9 mouse cellular contexts compared by ENCODE assay signal in genomic region chr2:73085669-73086304, GRCm38 (mm10).
DNase-seq lines count a peak whose midpoint lies in the region; ATAC-seq lines count a peak whose summit lies in the region.
"Had no signal": no experiment of that assay in that cellular context is flagged by ENCODE, and none has a peak within 500 bp of the region (broad histone marks: within the 10 kb centered on the region; RNA-seq: fewer than 3 reads in every experiment).

No protein-coding gene starts in this region.

- H3K4me1 ChIP-seq in forebrain, embryonic 11.5 days (replicated peaks; ENCODE audit: control insufficient read depth, insufficient read depth, low read length): no peaks in the 10 kb centered on the region; the same call in 1 of the 2 replicates
- peaks cover 20% of the 10 kb centered on the region for H3K4me1 ChIP-seq in forebrain, embryonic 10.5 days
- no peaks in the 10 kb centered on the region for H3K4me1 ChIP-seq in embryonic facial prominence, embryonic 11.5 days (ENCODE audit: control insufficient read depth, insufficient read depth, low read length)
- peaks cover 15% of the 10 kb centered on the region for H3K4me1 ChIP-seq in stomach, embryonic 15.5 days

- no peak overlapping the region for H3K27ac ChIP-seq in forebrain, embryonic 11.5 days (ENCODE audit: low read depth, low read length)
- H3K27ac ChIP-seq in forebrain, embryonic 10.5 days: no peak overlapping the region
- H3K27ac ChIP-seq in embryonic facial prominence, embryonic 11.5 days (replicated peaks; ENCODE audit: low read depth, low read length): no peak overlapping the region
- H3K27ac ChIP-seq in stomach, embryonic 15.5 days: no peak overlapping the region

- H3K4me3 ChIP-seq in forebrain, embryonic 11.5 days (ENCODE audit: low read depth, low read length): no peak overlapping the region
- no peak overlapping the region for H3K4me3 ChIP-seq in forebrain, embryonic 10.5 days
- no peak overlapping the region for H3K4me3 ChIP-seq in embryonic facial prominence, embryonic 11.5 days (ENCODE audit: low read depth, low read length)
- H3K4me3 ChIP-seq in stomach, embryonic 15.5 days (replicated peaks): no peak overlapping the region

- H3K27me3 ChIP-seq in forebrain, embryonic 11.5 days (ENCODE audit: control insufficient read depth, insufficient read depth, low read length): no peaks in the 10 kb centered on the region
- H3K27me3 ChIP-seq in forebrain, embryonic 10.5 days (ENCODE audit: poor library complexity, severe bottlenecking): no peaks in the 10 kb centered on the region
- no peaks in the 10 kb centered on the region for H3K27me3 ChIP-seq in embryonic facial prominence, embryonic 11.5 days (ENCODE audit: control insufficient read depth, insufficient read depth, low read length)
- H3K27me3 ChIP-seq in stomach, embryonic 15.5 days (replicated peaks): no peaks in the 10 kb centered on the region
- H3K27me3 ChIP-seq: CH12.LX had no signal

- no peak for DNase-seq in forebrain, embryonic 11.5 days (ENCODE audit: low spot score)
- no peak for DNase-seq in forebrain, embryonic 10.5 days (ENCODE audit: extremely low spot score, low spot score)
- DNase-seq in embryonic facial prominence, embryonic 11.5 days (ENCODE audit: low spot score): peak; percentile 41
- peak; percentile 53 to 58 for DNase-seq in heart, postnatal 10 days
- peak; percentile 52 to 57 for DNase-seq in layer of hippocampus, adult 8-10 months (ENCODE audit: low spot score in 2 of 2)
- DNase-seq in spleen, adult 18-20 months: no peak

- no peak overlapping the region for H3K4me2 ChIP-seq in forebrain, embryonic 11.5 days (ENCODE audit: low read depth, low read length, severe bottlenecking)
- H3K4me2 ChIP-seq in embryonic facial prominence, embryonic 11.5 days (ENCODE audit: low read depth, low read length): no peak overlapping the region
- H3K4me2 ChIP-seq in stomach, embryonic 15.5 days: no peak overlapping the region

- H3K36me3 ChIP-seq in forebrain, embryonic 11.5 days (ENCODE audit: control insufficient read depth, insufficient read depth, low read length): no peaks in the 10 kb centered on the region
- H3K36me3 ChIP-seq in forebrain, embryonic 10.5 days (replicated peaks): no peaks in the 10 kb centered on the region
- H3K36me3 ChIP-seq in embryonic facial prominence, embryonic 11.5 days (replicated peaks; ENCODE audit: control insufficient read depth, insufficient read depth, low read depth, low read length): no peaks in the 10 kb centered on the region
- H3K36me3 ChIP-seq in stomach, embryonic 15.5 days: no peaks in the 10 kb centered on the region

- ATAC-seq in forebrain, embryonic 11.5 days (replicated peaks; ENCODE audit: low FRiP score): peak; percentile 64; the same call in 1 of the 2 replicates
- ATAC-seq in embryonic facial prominence, embryonic 11.5 days (replicated peaks; ENCODE audit: insufficient number of reproducible peaks, low FRiP score, low TSS enrichment, low read depth): 0 out of 2 replicates have a peak, but pooled peaks have one; percentile 23
- peak; percentile 34; the same call in 1 of the 2 replicates for ATAC-seq in megakaryocyte progenitor cell, adult 5-6 weeks (replicated peaks; ENCODE audit: poor library complexity)
- peak; percentile 60; the same call in 1 of the 2 replicates for ATAC-seq in stomach, embryonic 15.5 days (ENCODE audit: insufficient read depth, low FRiP score, low read depth)

- no peak overlapping the region for H3K9ac ChIP-seq in forebrain, embryonic 11.5 days (ENCODE audit: low read length)
- no peak overlapping the region for H3K9ac ChIP-seq in embryonic facial prominence, embryonic 11.5 days (replicated peaks; ENCODE audit: low read length)
- H3K9ac ChIP-seq in stomach, embryonic 15.5 days: no peak overlapping the region

- intact Hi-C loops in heart, postnatal 10 days (cut with DNase I): no loop called here

- H3K9me3 ChIP-seq in forebrain, embryonic 11.5 days (ENCODE audit: control insufficient read depth, low read length): no peaks in the 10 kb centered on the region
- H3K9me3 ChIP-seq in forebrain, embryonic 10.5 days: 0 out of 2 replicates have a peak, but pooled peaks cover 4% of the 10 kb centered on the region
- H3K9me3 ChIP-seq in embryonic facial prominence, embryonic 11.5 days (replicated peaks; ENCODE audit: control insufficient read depth, low read length): no peaks in the 10 kb centered on the region
- no peaks in the 10 kb centered on the region for H3K9me3 ChIP-seq in stomach, embryonic 15.5 days

- WGBS in forebrain, embryonic 11.5 days: 26% methylated on average over 8 of the region's 8 CpGs
- 36% methylated on average over 8 of the region's 8 CpGs for WGBS in forebrain, embryonic 10.5 days
- 22% methylated on average over 8 of the region's 8 CpGs for WGBS in embryonic facial prominence, embryonic 11.5 days
- WGBS in stomach, embryonic 15.5 days: 22% methylated on average over 8 of the region's 8 CpGs

Comparison
In these comparisons a context has a peak if more than half of its experiments do, and no peak if none do; other contexts are left out.
1. DNase-seq: peak in embryonic facial prominence, embryonic 11.5 days (single experiment), heart, postnatal 10 days (2 of 2) and layer of hippocampus, adult 8-10 months (2 of 2); none in forebrain, embryonic 11.5 days (single experiment), forebrain, embryonic 10.5 days (single experiment) and spleen, adult 18-20 months (0 of 2).
2. Peak in every context shown above with its lines, with median percentiles within 50 percentile points of each other: ATAC-seq.